Mouse (Mus musculus): ENCODE measurements around the gene Rheb.
A peak's percentile ranks its signal among the peaks of the same experiment; 100 is the strongest.
"Not testable (repeated sequence)": the region's sequence is repeated elsewhere in the genome, so short reads cannot be mapped to it uniquely, and the experiment has no call there.

The Rheb gene

DNA sequence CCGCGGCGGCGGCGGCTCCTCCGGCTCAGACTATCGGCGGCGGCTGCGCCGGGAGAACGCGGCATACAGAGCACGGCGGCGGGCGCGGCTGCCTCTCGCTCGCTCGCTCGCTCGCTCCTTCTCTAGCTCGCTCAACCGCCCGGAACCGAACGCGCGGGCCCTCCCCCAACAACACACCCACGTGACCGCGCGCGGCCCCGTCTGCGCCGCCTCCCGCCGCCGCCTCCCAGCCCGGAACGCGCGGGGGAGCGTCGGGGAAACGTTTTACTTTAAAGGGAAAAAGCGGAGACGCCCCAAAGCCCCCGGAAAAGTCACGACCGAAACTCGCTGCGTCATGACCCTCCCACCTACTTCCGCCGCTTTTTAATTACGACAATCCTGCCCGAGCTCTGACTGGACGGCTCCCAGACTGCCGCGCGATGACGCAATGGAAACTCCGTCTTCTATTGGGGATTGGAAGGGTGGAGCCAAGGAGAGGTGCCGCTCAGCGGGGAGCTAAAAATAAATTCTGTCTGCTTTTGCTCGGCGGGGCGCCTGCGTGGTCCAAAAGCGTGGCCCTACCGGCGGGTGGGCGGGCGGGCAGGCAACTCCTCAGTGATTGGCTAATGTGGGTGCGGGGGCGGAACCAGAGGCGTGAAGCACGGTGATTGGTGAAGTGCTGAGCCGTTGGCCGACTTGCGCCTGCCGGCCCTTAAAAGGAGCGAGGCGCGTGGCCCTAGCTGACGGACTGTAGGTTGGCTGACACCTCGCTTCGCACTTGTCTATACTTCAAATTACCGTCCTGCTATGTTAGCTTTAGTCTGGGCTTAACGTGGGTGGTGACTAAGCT is at the start of gene Rheb:
Rheb (minus strand) TSS at position 351 of the 829 bp plus-strand sequence.
- peak; percentile 97 for DNase-seq

DNA sequence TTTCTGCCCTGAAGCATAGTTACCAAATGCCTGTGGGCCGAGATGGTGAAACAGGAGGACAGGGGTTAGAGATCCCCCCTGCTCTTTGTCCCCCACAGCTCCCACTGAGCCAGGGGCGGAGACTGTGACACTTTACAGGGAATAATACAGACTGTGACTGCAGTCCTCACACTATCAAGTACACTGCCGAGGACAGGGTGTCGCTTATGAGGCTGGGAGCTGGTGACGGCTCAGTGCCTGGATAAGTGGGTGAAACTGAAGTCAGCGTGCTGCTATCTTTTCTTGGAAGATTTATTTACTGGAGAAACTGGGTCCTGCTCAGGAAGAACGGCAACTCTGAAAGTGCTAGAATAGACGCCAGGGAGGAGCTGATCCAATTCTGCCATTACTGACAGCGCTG is 47.4 kb upstream of the Rheb start:
- no peak for DNase-seq

DNA sequence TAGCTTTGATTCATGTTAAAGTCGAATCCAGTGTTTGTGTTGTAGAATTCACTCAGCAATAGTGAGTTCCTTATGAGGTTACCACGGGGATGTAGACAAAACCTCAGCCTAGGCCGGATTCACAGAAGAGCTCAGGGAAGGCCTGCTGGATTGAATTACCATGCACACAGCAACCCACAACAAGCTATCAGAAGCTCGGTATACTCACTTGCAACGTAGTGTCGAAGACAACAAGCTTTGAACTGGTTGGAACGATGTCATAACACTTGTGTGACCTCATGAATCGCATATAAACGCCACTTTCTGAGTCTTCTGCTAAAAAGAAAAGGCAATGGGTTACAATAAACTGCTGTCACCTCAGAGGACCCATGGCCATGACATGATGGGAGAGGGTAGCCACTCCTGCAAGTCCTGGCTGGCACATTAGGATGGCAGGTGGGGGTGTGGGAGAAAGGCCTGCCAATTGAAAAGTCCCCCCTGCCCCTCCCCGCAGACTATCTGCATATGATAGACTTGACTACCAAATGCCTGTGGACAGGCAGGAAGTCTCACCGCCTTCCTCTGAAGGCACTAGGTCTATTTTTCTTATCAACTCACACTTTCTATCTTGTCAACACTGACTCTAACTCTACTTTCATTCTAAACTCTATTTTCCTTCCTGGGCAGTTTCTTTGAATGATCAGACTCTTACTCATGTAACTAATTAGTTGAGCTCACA is 46.6 kb upstream of the Rheb start:
- DNase-seq: no peak

DNA sequence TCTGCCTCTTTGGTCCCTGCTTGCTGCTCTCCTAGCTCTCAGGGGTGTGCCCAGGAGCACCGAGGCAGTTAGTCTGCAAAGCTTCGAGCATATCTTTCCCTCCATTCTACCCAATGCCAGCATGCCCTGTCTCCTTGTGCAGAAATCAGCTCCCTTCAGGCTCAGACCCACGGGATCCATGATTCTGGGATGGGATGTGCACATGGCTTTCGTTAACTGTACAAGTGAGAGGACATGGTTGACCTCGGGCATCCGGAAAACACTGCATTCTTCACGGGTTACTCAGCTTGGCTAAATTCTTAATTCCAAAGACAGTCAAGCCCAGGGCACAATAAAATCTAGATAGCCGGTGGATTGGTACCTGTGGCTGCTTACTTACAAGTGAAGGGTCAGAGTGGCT is 44.8 kb upstream of the Rheb start:
- no peak for DNase-seq

DNA sequence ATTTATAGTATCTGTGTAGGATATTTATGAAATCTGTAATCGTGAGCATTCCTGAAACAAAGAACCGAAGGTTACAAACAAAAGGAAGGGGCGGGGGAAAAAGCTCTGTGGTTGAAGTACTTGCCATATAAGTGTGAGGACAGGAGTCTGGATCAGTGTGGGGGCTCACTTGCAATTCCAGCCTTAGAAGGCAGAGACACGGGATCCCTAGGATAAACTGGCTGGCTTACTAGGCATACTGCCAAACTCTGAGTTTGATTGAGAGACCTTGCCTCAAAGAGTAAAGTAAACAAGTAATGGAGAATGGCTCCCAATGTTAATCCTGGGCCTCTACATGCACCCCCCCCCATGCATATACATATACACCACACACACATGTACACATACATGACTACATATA is 36.3 kb upstream of the Rheb start:
- DNase-seq: no peak

DNA sequence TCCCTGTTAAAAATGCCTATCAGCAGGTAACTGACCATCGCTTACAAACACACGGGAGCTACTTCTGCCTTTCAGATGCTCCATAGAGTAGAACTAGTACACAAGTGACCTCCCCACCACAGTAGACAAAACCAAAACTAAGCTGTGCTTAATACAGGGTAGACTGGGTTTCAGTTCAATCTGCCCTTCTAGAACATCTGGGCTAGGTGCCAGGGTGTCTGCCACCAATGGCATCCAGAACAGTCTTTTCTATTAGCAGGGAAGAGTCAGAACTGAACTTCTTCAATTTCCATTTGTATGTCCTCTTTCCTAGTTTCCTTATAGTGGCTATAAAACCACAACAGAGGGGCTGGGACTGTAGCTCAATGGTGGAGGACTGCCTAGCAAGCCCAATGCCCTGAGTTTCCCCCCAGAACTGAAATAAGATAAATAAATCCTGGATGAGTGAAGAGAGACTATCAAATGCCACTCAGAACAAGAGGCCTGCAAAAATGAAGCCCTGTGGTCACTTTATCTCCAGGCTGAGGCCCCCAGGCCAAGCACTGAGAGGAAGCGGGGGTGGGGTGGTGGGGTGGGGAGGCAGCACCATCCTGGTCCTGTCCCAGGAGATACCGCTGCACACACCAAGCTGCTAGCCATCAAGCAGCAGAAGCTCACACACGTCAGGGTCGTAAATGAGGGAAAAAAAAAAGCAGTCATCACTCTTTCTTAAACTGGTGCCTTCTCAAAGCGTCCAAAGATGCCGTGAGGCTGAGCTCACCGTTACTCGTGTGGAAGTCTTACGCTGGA is 35.6 kb upstream of the Rheb start:
- DNase-seq: no peak

DNA sequence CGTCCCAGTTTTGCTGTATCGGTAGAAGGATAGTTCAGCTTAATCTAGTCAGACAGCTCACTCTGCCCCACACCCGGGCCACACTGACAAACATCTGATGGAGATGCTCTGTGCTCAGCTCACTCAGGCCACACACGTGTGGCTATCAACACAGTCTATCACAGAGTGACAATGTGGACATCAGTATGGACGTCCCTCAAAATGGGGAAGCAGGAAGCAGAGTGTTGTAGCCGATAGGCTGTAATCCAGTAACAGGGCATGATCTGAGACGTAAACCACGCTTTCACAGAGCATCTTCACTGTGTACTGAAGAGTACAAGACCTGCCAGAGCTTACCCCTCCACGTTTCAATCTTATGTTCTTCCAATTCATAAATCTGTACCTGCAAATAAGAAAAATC is 34.2 kb upstream of the Rheb start:
- DNase-seq: no peak

DNA sequence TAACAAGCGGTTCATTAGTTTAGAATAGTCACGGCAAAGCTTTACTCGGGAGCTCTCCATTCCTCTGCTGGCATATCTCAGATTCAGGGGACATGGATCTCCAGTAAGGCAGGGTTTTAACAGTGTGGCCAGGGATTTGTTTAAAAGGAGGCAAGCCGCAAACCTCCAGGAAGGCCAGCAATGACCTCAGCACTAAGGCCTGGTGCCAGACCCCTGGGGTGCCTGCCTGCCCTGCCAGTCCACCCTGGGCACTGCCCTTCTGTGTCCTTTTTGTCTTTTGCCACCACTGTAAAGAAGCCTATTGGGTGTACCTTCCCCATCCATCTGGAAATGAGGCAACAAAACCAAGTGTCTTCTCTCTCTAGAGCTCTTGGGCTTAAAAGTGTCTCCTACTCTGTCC is 31.7 kb upstream of the Rheb start:
- no peak for DNase-seq

DNA sequence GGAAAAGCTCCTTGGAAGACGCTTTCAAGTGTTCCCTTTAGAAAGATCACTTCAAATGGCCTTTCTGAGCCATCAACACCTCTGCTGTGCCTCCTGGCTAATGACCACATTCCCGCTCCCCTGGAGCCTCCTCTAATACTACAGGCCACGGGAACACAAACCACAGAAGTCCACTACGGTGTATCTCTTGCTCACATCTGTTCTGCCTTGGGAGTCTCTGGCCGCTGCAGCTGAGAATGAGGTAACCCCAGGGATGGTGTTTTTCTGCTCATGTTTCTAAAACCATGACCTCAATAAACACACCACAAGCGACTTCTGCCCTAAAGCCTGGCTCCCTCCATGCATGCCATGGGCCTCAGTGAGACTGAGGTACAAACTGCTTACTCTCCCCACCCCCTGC is 30.8 kb upstream of the Rheb start:
- no peak for DNase-seq

DNA sequence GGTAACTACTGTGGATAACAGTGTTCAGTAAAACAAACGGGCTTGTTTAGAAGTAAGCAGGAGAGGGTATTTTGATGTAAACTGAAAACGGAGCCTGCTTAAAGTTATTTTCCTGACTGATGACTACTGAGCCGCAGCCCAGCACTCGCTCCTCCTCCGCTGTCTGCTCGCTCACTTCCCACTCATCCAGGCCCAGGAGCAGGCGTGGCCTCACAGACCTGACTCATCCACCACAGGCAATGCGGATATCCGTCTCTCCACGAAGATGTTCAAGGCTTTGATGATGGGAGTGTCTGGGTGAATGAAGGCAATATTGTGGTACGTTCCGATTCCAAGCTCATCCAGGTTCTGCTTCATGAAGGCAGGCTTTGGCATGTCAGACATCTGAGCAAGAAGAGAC is 28.9 kb upstream of the Rheb start:
- DNase-seq: peak; percentile 20

DNA sequence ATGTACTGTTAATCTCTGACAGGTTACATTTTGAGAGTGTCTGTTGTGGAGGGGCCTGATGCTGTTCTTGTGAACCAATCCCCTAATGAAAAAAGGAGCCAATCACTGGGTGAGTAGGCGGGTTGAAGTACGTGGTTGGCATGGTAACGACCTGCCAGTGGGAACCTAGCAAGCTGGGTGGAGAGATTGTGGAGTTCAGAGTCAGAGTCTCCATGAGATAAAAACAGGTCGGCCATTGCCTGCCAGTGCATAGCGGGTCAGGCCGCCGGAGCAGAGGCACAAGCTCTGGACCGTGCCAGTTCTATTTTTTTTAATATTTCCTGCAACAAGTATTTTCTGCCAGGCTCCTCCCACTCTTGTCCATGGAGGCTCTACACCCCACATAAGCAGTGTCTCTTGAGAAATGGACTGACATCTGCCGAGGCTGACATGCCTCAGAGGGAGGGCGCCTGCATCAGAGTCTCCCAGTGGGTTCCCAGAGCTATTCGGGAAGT is 27.4 kb upstream of the Rheb start:
- no peak for DNase-seq

DNA sequence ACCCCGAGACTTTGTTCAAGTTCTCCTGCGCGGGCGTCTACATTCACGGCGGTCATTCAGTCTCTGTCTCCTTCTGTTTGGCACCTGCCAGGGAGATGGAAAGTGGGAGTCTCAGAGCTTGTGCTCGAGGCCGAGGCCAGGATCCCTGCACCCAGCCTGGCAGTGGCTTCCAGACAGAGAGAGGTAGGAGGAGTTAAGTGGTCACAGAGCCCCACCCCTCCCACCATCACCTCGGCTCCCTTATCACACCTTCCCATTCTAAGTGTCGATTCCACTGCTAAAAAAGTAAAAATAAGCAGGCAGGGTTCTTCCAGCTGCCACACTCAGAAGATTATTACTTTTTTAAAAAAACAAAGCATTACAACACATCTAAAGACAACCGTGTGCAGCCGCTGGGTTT is 21.4 kb upstream of the Rheb start:
- DNase-seq: no peak

DNA sequence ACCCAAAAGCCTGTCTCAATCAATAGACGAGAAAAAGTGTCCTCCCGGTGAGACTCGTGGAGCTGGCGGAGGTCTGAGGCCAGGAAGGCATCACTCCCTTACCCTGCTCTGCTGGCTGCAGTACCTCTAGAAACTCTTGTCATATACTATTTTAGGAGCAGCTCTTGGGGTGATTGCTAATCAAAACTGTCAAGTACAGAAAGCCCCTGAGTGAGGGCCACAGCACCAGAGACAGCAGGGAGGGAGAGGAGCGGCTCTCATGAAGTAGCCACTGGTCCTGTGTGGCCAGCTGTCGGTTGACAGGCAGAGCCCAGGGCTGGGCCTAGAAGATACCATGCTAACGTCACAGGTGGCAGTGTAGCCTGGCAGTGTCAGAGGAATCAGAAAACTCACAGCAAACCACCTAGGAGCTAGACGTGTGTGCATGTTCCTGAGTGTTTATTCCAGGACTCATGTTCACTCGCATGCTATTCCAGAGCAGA is 19.1 kb upstream of the Rheb start:
- DNase-seq: no peak

DNA sequence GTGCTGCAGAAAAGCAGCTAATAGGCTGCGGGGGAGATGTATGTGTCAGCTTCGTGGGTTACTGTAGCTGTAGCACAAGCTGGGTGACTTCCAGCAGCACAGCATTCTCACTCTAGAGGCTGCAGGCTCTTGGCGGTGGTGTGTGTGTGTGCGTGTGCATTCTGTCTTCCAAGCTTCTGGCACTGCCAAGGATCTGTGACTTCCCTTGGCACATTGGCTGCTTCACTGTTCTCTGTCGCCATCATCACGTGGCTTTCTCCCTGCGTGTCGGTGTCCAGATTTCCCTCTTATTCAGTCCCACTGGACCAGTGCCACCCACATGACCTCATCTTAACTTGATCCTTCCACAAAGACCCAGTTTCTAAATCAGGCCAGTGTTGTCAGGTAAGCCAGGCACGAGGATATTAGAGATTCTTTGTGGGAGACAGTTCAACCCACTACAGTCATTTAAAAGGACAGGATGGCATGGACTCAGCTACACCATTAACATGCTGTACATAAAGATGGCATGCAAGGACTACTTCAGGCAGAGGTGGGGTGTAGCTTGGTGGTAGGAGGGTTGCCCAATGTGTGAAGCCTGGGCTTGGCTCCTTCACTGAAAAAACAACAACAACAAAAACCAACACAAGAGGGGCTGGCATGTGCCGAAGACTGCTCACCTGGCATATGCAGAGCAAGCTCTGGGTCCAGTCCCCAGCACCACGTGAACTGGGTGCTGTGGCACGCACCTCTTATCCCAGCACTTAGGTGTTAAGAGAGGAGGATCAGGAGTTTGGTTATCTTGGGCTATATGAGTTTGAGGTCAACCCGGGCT is 18.4 kb upstream of the Rheb start:
- no peak for DNase-seq

DNA sequence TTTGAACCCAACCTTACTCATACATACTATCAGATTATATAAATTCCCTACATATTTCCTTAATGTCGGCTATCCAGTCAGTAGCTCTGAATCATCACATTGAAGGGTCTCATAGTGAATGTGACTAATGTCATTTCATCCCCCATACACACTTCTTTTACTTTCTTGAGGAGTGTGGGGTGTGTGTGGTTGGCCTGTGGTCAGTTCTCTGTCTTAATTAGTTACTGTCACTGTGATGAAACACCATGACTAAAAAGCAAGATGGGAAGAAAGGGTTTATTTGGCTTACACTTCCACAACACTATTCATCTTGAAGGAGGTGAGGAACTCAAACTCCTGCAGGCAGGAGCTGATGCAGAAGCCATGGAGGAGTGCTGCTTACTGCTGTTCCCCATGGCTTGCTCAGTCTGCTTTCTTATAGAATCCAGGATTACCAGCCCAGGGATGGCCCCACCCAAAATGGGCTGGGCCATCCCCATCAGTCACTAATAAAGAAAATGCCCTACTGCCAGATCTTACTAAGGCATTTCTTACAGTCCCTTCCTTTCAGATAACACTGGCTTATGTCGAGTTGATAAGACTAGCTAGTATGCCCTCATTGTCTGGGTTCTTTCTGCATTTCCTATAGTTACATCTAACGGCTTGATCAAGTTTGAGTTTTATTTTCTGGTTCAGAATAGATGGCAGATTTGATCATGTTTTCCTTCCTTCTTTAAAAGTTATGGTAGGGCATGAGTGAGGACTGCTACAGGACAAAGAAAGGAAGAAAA is 17.5 kb upstream of the Rheb start:
- no peak for DNase-seq

DNA sequence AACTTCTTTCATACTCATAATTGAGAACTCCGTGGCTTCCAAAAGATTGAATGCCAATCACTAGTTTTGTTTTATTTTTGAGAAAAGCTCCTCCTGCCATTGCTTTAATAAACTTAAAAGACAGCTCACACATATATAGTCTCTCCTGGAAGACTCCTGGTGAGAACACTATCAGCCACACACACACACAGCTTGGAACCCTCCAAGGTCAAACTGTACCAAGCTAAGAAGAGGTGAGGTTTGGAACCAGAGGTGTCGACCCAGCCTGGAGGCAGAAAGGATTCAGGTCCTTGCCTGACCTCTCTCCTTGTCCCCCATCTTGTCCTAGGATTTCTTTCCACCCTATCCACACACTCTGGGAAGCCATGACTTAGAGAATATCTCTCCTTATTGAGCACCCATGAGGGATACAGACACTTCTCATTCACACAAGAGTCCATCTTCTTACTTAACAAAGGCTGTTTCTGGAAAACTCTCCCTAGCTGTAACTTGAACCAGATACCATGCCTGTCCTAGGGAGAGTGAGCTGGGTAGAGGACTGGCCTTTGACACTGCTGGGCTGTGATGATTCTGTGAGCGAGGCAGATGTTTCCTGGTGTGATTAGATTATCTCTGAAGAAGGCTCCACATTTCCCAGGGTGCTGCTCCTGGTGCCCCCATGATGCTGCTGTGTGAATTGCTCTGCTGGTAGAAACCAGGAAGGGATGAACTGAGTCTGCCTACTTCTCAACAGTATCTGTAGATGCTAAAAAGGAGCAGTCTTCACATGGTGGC is 12.6 kb upstream of the Rheb start:
- no peak for DNase-seq

DNA sequence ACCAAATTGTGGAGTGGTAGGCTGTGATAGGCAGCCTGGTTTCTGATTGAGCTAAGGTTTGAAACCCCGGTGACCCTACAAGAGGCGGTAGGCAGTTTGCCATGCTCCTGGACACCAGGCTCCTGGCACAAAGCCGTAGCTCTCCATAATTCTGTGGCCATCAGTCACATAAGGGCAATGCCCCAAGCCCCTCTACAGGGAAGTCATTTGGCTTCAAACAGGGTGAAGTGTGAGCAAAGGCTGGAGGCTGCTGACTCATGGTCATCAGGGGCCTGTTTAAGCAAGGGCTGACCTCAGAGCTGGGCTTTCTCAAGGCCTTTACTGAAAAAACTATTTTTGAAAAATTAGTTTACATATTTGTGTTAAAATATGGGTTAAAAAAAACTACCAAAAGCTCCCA is 11.8 kb upstream of the Rheb start:
- DNase-seq: no peak

DNA sequence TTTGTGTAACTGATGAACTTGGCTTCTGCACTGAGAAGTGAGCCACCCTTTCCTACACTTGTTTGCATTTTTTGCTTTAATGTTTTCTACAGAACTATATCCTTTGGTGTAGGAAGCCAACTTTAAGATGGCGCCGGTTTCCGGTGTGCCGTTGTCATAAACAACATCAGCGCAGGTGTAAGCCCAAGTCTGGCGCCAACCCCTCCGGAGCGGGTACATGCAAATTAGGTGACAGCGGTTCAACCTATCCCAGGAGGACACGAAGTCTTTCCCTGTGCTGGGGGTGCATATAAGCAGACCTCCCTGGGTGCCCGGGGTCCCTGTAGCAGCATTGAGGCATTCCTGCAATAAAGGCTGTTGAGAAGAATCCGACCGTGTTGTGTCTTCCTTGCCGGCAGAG is 5.8 kb upstream of the Rheb start:
- DNase-seq: not testable (repeated sequence)

DNA sequence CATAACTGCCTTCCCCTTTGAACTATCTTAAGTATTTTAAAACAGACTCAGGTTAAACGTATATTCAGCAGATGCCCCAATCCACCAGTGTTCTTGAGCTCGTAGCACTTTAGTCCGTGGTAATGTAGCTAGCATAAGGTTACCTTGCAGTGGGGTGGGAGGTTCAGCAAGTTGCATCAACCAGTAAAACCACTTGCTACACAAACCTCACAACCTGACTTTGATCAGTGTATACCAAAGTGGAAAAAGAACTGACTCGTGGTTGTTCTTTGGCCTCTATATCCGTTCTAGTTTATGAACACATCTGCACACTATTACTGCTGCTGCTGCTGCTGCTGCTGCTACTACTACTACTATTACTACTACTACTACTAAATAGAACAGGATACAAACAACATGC is 1.4 kb upstream of the Rheb start:
- DNase-seq: no peak

DNA sequence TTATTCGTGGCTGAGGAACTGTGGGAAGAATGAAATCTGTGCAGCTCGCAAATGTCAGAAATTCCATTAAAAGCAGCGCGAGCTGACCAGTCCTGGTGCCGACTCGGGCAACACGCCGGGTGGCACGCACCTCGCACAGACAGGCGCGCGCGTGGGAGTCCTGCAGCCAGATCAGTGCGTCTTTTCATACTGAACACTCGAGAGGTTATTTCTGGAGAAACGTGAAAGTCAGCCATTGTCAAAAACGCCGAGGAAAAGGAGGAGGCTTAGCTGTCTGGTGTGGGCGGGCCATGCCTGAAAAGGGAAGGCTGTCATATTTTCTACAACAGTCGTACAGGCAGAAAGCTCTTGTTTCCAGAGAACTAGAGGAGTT is 665 bp upstream of the Rheb start:
- DNase-seq: peak; percentile 64

Data from thymus, postnatal 4 days (tissue).